Mouse (Mus musculus) embryonic fibroblast, embryonic 13.5 days (primary cell): Measurements from ENCODE around the gene Rbm33. TPM values are rescaled to one million over a fixed set of nuclear protein-coding genes. Genes with fewer than 3 reads are reported as not detected.

Experiments used
- H3K27ac ChIP-seq: 2 replicates; pipeline ENCODE4 v1.5.1; 2012; ENCODE audit warnings: low read length, control low read depth, inconsistent platforms; ENCODE audit not compliant: insufficient read depth
- H3K4me1 ChIP-seq: 2 replicates; pipeline ENCODE4 v1.6.1; 2011; ENCODE audit warnings: low read length; ENCODE audit not compliant: control insufficient read depth, insufficient read depth
- H3K4me3 ChIP-seq: 2 replicates; pipeline ENCODE4 v1.5.1; 2011; ENCODE audit warnings: mild to moderate bottlenecking, control low read depth, low read length; ENCODE audit not compliant: insufficient read depth
- CTCF ChIP-seq: IDR thresholded peaks from 2 replicates; pipeline ENCODE4 v1.5.1; 2011; ENCODE audit warnings: mild to moderate bottlenecking, control low read depth, low read length, moderate library complexity, borderline replicate concordance; ENCODE audit not compliant: insufficient read depth
- POLR2A ChIP-seq: IDR thresholded peaks from 2 replicates; pipeline ENCODE4 v1.6.1; 2011; ENCODE audit warnings: low read depth, mild to moderate bottlenecking, control low read depth, low read length, moderate library complexity
- polyA plus RNA-seq: library from polyadenylated mRNA; stranded (reverse); fragments of >200 nt; gene quantifications from 2 replicates; pipeline ENCODE4 v1.2.4, GENCODE M21; 2011; ENCODE audit warnings: low read depth; ENCODE audit not compliant: missing spikeins, insufficient read length

The Rbm33 gene
- polyA plus RNA-seq, 1 experiment: 26.4 TPM

DNA sequence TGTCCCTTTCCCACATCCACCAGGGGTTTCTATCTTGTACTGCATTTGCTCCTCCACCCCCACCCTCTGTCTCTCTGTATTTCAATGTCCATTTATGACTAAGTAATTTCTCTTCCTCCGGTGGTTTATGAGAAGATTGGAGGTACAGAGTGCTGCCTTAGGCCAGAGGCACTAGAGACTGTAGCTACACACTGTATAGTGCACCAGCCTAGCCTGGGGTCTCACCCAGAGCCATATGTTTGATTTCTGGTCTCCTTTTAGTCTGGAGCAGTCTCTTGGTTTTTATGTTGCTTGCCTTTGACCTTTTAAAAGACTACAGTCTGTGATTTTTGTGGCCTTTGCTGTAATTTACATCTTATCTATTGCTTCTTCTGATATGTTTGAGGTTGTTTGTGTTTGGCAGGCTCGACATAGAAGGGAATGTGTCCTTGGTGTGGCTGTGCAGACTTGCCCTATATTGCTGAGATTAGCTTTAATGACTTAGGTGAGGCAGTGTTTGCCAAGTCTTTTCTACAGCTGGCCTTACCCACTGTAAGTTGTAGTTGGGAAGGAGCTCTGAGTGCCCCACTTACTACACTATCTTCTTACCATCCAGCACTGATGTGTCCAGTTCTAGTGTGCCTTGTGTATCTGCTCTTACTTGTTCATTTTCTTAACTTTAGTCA is 82.7 kb downstream of the Rbm33 start:
- TF ChIP-seq CTCF (no peak), POLR2A (no peak)
- no peak overlapping the region for H3K27ac ChIP-seq
- H3K4me1 ChIP-seq: peaks cover 6% of the 10 kb centered on the region
- H3K4me3 ChIP-seq: no peak overlapping the region

DNA sequence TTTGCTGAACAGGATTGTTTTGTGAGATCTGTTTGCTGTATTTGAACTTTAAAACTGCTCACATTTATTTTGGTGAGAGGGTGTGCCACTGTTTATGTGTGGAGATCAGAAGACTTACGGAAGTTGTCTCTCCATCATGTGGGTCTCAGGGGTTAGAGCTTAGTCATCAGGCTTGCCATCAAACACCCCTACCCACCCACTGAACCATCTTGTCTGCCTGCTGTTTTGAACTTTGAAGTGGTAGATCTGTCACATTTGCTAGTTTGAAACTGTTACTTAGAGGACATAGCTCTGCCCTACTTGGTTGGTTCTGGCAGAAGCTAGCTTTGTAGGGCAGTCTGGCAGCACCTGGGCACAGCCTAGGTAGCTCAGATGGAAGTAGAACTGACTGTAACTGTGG is 85.8 kb downstream of the Rbm33 start:
- Histone ChIP-seq H3K4me1 (0 out of 2 replicates have a peak, but pooled peaks cover 2% of the 10 kb centered on the region), H3K27ac (no peak overlapping the region), H3K4me3 (no peak overlapping the region)
- no peak for TF ChIP-seq POLR2A
- no peak for TF ChIP-seq CTCF

DNA sequence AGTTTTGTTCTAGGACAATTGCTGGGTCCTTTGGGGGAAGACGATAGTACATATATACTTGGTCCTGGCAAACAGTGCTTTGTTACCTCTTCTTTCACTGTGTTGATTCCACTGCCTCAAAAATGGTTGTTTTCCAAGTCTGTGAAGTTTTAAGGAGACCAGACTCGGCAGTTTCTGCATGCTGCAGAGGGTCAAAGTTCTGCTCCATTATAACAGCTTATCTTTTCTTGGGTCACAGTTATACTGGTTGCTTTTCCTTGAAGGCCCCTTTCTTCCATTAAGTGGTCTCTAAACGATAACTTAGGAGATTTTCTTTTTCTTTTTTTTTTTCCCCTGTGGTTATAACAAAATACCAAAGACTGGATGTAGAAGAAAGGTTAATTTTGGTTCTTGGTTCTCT is 89.7 kb downstream of the Rbm33 start:
- Histone ChIP-seq H3K4me1 (0 out of 2 replicates have a peak, but pooled peaks cover 2% of the 10 kb centered on the region), H3K27ac (no peak overlapping the region), H3K4me3 (no peak overlapping the region)
- TF ChIP-seq POLR2A (no peak), CTCF (no peak)

GRCm38 (mm10) chr5:28412006-28412685 is 95.2 kb downstream of the Rbm33 start:
- Histone ChIP-seq H3K4me1 (no peaks in the 10 kb centered on the region), H3K27ac (no peak overlapping the region), H3K4me3 (no peak overlapping the region)
- TF ChIP-seq CTCF: no peak
- no peak for TF ChIP-seq POLR2A

- Histone ChIP-seq H3K4me3 (no peak overlapping the region), H3K27ac (no peak overlapping the region), H3K4me1 (no peaks in the 10 kb centered on the region)
- TF ChIP-seq CTCF (no peak), POLR2A (no peak)
Measured at GRCm38 (mm10) chr5:28413533-28413932, 96.6 kb downstream of the Rbm33 start.

DNA sequence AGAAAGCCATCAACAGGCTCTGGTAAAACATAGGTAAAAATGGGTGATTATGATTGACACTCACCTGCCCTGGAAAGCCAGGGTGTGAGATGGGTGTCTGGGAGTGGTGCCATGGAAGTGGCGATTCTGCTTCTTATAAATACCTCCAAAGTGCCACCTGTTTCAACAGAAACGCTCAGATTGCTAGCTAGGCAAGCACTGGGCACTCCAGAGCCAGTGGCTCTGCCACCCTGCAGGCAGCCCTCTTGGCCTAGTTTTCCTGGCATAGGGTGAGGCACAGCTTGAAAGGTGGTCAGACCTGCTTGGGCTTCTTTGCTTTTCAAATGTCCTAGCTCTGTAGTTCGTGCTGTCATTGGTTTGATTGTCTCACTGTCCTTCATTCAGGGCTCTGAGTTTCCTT is 97.2 kb downstream of the Rbm33 start:
- TF ChIP-seq POLR2A: no peak
- TF ChIP-seq CTCF: no peak
- H3K4me1 ChIP-seq: no peaks in the 10 kb centered on the region
- H3K4me3 ChIP-seq: no peak overlapping the region
- H3K27ac ChIP-seq: no peak overlapping the region

GRCm38 (mm10) chr5:28416029-28416428 is 99.1 kb downstream of the Rbm33 start:
- TF ChIP-seq CTCF (no peak), POLR2A (no peak)
- H3K27ac ChIP-seq: no peak overlapping the region
- no peaks in the 10 kb centered on the region for H3K4me1 ChIP-seq
- H3K4me3 ChIP-seq: no peak overlapping the region

GRCm38 (mm10) chr5:28418734-28419133 is 101.8 kb downstream of the Rbm33 start:
- no peak overlapping the region for H3K4me3 ChIP-seq
- TF ChIP-seq CTCF (no peak), POLR2A (no peak)
- H3K27ac ChIP-seq: no peak overlapping the region
- H3K4me1 ChIP-seq: no peaks in the 10 kb centered on the region

DNA sequence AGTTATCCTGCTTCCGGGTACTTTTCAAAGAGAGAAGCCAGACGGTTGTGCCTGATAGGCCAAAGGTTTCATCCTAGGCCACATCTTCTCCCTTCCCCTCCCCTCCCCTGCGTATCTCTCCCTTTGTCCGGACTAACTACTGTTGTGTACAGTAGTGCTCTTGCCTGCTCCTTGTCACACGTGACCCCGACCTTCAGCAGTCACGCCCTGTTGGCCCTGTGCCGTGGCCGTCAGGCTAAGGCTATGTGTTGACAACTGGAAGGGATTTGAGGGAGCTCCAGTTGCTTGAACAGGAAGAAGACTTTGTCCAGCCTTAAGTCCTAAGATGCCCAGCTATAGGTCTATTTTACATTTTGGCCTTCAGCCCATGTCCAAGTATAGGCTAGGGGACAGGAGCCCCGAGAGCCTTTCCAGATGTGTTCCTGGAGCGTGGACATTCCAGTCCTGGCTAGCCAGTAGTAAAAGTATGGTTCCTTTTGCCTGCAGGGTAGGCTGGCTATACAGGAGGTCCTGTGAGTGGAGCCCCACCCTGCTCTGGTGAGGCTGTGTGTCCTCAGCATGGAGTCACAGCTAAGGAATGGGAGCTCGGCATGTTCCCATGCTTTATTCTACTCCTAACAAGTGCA is 102.8 kb downstream of the Rbm33 start:
- H3K4me3 ChIP-seq: no peak overlapping the region
- TF ChIP-seq POLR2A: no peak
- no peak for TF ChIP-seq CTCF
- no peak overlapping the region for H3K27ac ChIP-seq
- no peaks in the 10 kb centered on the region for H3K4me1 ChIP-seq

GRCm38 (mm10) chr5:28423781-28424180 is 106.9 kb downstream of the Rbm33 start:
- Histone ChIP-seq H3K27ac (no peak overlapping the region), H3K4me1 (no peaks in the 10 kb centered on the region), H3K4me3 (no peak overlapping the region)
- TF ChIP-seq CTCF (no peak), POLR2A (no peak)
